Mouse (Mus musculus) spleen, adult 12 weeks (tissue): ENCODE measurements around the gene Trim7.
"Not testable (repeated sequence)": the region's sequence is repeated elsewhere in the genome, so short reads cannot be mapped to it uniquely, and the experiment has no call there.

Experiments
- DNase-seq: peaks from one replicate; pipeline ENCODE4 v3.0.0; 2022; ENCODE audit warnings: low spot score

The Trim7 gene

DNA sequence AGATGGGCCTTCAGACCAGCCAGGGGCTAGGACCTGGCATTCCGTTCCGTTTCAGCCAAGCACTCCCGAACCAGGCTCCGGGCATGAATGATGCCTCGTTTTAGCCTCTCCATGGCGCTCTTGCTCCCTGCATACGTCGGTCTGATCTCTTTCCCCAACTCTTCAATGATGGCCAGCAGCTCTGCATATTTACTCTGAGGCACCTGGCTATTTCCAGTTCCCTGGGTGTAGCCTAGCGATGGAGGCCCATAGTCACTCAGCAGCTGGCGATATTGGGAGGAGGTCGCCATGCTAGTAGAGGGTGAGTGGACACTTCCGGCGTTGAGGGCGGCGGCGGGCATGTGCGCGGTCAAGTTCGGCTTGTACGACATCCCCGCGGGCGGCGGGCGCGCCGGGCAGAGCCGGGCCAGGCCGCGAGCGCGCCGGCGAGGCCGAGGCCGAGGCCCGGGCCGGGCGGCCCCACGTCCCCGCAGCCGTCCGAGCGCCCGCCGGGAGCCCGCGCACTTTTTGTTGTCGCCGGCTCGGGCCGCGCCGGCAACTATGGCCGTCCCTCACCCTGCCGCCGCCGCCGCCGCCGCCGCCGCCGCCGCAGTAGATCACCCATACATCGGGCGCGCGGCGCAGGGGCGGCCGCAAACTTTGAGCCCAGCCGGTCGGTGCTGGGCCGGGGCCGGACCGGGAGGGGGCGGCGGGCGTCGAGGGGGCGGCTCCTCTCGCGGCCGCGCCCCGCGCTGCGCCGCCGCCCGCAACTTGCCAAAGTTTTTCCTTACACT, at the start of gene Trim7, which contains the start of gene Gm12184:
Gene Trim7, plus strand, starts transcription at position 162 of the 773 bp plus-strand sequence.
Gene Gm12184, minus strand, starts transcription at position 677 of the 773 bp plus-strand sequence.
- peak; percentile 42 for DNase-seq

DNA sequence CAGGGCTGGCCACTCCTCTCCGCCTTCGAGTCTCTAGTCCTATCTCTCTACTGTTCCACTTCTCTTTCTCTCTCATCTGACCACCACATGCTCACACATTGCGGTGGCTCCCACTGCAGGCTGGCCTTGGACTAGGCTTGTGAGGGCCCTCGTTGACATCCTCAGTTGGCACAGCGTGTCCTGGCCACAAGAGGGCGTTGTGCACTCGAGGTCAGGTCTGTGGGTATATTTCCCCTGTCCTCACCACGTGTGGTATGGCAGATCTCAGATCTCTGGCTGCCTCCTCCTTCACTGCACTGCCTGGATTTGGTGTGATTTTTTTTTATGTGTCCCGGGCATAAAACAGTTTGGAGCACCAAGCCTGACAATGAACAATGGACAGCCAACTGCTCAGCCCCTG, 49.3 kb upstream of the Trim7 start:
- no peak for DNase-seq

DNA sequence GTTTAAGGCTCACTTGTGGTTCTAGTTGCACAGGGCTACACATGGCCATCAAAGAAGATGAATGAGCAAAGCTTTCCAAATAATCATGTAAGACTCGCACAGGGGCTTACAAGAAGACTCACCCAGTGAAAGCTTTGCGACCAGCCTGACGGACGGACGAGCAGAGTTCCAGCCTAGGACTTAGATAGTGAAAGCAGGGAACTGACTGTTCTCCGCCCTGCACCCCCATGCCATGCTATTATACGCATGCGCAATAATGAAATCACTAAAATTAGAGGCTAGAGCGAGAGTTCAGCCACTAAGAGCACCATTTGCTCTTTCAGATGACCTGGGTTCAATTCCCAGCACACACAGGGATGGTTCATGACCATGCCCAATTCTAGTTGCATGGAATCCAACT, 48.6 kb upstream of the Trim7 start:
- DNase-seq, result no peak

DNA sequence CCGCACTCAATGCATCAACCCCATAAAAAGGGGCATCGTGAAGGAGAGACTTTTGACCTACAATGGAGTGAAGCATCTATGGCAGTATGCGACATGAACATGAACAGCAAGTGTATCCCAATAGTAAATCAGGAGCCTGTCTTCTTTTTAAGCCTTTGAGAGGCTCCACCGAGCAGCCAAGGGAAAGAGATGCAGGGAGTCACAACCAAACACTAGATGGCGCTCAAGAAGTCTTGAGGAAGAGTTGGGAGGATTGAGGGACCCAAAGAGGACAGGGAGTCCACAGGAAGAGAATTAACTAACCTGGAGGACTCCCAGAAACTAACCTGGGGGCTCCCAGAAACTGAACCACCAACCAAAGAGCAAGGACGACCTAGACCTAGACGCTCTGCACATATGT, 46.5 kb upstream of the Trim7 start:
- DNase-seq, result no peak

DNA sequence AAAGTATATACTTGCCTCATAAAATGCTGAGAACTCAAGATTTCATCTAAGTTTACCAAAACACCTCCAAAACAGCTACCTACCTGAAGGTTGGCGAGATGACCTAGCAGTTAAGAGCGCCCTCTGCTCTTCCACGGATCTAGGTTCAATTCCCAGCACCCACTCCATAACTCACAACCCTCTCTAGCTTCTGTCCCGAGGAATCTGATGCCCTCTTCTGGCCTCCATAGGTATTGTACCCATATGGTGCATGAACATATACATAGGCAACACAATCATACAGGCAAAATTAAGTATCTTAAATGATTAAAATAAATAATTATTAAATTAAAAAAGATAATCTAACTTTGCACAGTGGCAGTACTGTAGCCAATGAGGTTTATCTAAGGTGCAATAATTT, 43.7 kb upstream of the Trim7 start:
- no peak for DNase-seq

DNA sequence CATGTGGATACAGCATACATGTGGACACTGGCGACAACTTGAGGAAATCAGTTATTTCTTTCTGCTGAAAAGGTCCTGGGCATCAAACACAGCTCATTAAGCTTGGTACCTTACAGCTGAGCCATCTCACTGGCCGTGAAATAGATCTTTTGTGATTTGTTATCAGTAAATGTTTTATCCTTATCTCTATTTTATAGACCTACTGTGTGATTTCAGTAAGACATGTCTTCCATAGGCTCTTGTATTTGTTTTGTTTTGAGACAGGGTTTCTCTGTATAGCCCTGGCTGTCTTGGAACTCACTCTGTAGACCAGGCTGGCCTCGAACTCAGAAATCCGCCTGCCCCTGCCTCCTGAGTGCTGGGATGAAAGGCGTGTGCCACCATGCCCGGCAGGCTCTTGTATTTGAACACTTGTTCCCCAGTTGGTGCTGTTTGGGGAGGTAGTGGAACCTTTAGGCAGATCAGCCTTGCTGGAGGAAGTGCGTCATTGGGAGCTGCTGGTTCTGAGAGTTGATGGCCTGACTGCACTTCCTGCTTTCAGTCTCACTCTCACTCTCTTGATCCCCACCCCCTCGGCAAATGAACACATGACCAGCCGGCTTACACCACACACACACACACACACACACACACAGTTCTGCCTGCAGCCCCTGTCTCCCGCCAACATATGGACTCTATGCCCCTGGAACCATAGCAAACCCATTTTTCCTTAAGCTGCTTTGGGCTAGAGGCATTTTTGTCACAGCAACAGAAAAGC, 38.3 kb upstream of the Trim7 start:
- DNase-seq, result peak; percentile 63

DNA sequence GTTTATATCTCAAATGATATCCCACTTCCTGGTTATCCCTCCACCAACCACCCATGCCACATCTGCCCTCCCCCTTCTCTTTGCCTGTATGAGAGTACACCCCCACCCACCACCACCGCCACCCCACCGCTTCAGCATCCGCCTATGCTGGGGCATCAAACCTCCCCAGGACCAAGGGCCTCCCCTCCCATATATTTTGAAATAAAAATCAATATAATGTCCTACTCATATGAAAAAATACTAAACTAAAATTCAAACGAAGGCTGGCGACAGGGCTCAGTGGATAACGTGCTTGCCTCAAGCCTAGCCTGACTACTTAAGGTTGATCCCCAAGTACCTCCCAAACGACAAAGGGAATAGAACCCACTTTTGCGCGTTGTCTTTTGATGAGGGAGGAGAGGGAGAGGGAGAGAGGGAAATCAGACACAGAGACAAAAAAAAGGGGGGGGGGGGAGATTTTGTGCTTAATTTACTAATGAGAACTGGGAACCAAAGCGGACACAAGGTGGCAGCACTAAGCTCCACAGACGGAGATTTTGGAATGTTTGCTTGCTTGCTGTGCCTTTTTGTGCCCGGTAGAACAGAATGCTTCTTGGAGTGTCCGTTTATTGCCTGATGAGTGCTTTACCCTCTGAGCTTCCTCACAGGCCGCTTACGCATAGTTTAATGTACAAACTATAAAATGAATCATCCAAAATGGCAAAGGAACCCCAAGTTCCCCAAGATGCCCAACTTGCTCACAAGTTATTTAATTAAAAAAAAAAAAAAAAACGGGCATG, 37.4 kb upstream of the Trim7 start:
- DNase-seq, result peak; percentile 64

DNA sequence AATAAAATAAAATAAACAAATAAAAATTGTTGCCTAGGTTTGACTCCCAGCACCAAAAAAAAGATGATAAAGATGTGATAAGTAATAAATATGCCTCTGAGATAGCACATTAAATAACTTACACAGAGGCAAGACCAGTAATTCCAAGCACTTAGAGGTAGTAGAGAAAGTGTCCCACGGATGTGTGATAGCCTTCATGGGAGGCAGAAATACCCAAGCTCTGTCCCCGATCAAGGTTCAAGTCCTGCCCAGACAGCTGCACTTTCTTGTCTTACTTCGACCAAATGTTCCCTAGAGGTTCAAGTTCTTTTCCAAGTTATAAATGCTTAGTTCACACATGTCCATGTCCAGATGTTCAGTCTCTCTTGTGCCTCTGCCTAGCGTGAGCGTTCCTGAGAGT, 36.7 kb upstream of the Trim7 start:
- DNase-seq, result no peak

DNA sequence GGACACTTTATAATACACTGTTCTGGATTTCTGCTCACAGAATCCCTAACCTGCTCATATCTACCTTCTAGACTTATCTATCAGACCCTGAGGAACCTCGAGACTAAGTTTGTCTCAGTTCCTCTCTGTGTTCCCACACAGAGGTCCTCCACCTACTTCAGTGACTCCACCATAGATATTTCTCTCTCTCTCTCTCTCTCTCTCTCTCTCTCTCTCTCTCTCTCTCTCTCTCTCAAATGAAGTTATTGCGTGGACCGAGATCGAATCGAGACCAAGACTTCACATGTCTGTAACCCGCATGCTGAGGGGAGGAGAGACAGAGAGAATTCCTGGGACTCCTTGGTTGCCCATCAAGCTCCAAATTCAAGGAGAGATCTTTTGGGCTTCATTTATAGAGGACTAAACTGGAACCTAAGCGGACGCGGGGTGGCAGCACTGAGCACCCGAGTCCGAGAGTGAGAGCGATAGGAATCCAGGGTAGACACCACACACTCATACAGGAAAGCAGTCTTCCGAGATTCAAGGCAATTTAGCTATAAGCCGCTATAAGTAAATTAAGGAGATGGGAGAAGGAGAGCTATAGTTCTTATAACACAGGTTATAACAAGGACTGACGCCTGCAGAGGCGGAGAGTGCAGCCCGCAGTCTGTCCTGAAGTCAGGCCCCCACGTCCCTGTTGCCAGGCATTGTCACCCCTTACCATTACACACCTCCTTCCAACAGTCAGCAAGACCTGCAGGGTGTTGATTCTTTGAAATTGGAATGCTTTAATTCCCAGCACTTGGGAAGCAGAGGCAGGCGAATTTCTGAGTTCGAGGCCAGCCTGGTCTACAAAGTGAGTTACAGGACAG, 35.7 kb upstream of the Trim7 start:
- DNase-seq, result peak; percentile 71

DNA sequence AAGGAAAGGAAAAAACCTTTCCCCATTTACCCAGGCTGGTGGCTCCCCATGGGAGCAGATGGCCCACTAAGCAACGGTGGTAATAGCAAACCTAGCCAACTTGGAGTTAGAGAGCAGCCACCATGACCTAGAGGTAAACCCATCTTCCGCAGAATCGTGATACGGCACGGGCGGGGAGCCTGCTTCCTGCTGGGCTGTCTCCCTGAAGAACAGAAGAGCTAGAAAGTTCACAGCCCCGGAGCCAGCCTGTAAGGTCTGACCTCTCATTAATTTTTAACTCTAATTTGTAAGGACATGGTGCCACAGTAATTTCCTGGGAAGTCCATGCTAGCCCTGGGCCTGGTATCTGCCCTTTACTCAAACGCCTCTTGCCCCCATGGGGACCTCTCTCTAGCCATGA, 35.0 kb upstream of the Trim7 start:
- DNase-seq, result no peak

DNA sequence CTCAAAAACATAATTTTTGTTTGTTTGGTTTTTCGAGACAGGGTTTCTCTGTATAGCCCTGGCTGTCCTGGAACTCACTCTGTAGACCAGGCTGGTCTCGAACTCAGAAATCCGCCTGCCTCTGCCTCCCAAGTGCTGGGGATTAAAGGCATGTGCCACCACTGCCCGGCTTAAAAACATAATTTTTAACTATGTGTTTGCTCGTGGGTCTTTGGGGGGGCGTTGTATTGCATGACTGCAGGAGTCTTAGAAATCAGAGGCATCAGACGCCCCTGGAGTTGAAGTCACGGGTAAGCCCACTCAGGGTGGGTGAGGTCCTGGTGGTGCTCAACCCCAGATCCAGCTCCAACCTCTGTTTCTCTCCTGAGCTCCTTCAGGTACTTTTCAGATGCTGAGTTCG, 34.0 kb upstream of the Trim7 start:
- DNase-seq, result not testable (repeated sequence)

DNA sequence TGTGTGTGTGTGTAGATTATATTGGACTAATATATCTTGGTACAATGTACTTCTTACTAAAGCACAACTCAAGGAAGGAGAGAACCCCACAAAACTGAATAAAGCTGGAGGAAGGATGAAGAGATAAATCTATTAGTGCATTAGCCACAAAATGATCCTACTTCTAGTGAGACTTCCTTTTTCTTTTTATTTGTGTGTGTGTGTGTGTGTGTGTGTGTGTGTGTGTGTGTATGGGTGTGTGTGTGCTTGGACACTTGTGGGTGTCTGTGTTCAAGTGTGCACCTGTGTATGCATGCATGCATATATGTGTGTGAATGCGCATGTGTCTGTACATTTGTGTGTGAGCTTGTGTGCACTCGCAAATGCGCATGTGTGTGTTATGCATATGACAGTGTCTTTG, 32.8 kb upstream of the Trim7 start:
- no peak for DNase-seq

DNA sequence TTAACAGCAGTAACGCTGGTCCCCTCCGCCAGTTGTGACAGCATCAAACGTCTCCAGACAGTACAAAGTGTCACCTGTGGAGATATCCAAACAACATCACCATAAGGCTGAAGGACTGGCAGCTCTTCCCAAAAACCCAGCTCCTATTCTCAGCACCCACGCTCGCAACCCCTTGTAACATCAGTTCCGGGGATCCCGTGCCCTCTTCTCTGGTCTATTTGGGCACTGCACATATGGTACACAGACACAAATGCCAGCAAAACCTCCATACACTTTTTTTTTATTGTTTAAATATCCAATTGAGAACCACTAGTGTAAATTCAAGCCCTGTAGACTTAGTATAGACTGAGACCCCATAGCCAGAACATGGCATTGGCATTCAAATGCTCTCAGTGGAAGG, 30.7 kb upstream of the Trim7 start:
- no peak for DNase-seq

DNA sequence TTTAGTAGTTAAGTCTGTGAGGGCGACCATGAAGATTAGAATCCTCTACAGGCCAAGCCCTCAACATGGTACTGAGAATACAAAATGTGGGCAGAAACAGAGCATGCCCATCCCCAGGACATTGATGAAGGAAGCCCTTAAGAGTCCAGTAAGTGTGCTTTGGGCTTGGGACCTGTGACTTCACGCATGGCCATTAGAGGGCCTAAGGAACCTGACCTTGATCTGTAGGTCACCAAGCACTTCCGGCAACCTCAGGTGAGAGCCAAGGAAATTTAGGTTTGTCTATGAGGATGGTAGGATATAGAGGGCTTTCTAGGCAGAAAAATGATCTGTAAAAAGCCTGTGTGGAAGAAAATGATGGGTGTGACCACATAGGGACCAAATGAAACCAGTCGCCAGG, 29.6 kb upstream of the Trim7 start:
- no peak for DNase-seq

DNA sequence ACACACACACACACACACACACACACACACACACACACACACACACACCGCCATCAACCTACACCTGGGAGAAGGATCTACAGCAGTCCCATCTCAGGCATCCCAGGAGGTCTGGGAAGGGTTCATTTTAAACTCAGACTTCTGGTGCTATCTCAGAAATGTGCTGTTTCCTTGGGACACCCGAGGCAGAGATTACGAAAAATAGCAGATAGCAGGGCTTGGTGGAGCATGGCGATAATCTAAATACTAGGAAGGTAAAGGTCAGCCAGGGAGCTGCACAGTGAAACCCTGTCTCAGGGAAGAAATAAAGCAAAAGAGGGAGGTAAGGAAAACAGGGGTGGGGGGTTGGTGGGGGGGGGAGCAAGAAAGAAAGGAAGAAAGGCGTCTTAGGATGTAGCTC, 28.7 kb upstream of the Trim7 start:
- DNase-seq, result no peak

DNA sequence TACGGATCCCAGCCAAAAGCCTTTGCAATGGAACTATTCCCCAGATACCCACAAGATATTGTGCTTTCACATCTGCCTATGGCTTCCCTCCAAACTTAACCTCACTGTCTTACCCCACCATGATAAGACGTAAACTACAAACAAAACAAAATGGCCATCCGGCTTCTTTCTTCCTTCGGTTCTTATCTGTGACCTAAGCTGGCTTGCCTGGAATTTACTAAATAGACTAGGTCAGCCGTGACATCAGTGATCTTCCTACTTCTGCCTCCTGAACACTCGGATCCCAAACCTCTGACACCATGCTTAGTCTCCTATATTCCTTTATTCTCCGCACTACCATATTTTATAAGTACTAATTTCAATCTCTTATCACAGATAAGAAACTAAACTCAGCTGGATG, 27.6 kb upstream of the Trim7 start:
- DNase-seq, result no peak

DNA sequence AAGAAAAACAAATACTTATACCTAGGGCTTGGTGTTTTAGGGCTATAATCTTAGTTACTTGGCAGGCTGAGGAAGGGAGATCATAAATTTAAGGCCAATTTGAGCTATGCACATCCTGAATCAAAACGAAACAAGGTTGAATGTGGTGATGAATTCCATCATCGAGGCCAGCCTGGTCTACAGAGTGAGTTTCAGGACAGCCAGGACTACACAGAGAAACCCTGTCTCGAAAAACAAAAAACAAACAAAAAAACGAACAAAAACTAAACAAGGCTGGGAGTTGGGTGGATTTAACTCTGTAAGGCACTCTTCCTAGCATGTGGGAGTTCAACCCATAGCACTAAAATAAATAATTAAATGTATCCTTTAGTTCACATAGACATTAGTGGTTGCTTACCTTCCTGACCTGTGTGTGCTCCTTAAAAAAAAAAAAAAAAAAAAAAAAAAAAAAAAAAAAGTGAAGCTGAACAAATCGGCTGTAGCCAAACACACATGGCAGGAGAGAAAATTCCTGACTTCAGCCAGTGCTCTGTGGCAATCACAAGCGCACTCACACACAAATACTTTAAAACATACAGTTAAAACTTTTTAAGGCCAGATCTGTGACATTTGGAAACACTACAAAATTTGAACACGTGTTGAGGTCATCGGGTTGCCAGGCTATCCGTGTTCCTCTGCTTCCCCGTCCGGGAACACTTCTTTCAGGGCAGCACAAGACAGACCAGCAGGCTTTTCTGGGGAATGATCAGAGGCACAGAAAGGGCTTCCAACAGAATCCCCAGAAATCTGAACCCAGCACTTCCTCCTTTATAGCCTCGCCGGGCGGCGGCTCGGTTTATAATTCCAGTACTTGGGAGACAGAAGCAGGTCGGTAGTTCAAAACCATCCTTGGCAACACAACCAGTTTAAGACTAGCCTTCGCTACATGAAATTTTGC, 26.7 kb upstream of the Trim7 start:
- no peak for DNase-seq

DNA sequence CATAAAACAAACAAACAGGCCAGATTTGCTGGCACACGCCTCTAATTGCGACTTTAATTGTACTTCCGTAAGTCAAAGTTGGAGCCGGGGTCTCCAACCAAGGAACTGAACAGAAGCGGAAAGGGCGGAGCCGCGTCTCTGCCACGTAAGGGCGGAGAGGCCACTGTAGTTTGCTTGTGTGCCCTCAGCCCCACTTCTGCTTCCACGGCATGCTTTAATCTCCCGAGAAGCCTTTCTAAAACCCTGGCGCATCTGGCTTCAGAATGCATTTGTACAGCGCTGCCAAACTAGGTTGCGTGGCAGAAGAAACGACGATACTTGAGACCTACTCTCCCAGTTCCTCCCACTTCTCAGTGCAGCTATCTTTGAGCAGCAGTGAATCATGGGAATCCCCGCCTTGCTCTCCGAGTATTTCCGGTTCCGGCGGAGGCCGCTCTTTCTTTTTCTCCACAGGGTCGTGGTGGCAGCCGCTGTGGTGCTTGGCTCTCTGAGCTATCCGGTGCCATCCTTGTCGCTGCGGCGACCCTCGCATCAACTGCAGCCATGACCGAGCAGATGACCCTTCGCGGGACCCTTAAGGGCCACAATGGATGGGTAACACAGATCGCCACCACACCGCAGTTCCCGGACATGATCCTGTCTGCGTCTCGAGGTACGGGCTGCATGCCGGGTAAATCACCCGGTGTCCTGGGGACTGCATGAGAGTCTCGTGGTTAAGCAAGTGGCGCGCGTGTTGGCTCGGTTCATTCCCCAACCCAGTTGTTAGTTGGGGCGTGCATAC, 25.8 kb upstream of the Trim7 start, which contains the start of gene Rack1:
Gene Rack1, plus strand, starts transcription at position 412 of the 781 bp plus-strand sequence.
- peak; percentile 82 for DNase-seq
